Mouse (Mus musculus) kidney, adult 2 months (tissue): Measurements from ENCODE around the gene D430042O09Rik. TPM values are rescaled to one million over a fixed set of nuclear protein-coding genes. Genes with fewer than 3 reads are reported as not detected.
A peak's percentile ranks its signal among the peaks of the same experiment; 100 is the strongest.

Experiments
- DNase-seq: peaks from one replicate; pipeline ENCODE4 v3.0.0; 2021
- H3K27ac ChIP-seq: fragments of 200-500 bp; 2 replicates; pipeline ENCODE4 v1.5.1; 2012; ENCODE audit warnings: low read depth, low read length, control low read depth, inconsistent platforms; ENCODE audit not compliant: insufficient read depth
- H3K27me3 ChIP-seq: fragments of 200-500 bp; replicated peaks from 2 replicates; pipeline ENCODE4 v1.6.1; 2012; ENCODE audit warnings: mild to moderate bottlenecking, moderate library complexity, low read length, inconsistent platforms; ENCODE audit not compliant: control insufficient read depth, insufficient read depth
- H3K36me3 ChIP-seq: fragments of 200-500 bp; 2 replicates; pipeline ENCODE4 v1.6.1; 2012; ENCODE audit warnings: mild to moderate bottlenecking, moderate library complexity, low read length, inconsistent platforms; ENCODE audit not compliant: control insufficient read depth, insufficient read depth
- H3K4me1 ChIP-seq: fragments of 200-500 bp; 2 replicates; pipeline ENCODE4 v1.6.1; 2011; ENCODE audit warnings: low read length; ENCODE audit not compliant: control insufficient read depth, insufficient read depth
- H3K4me3 ChIP-seq: fragments of 200-500 bp; 2 replicates; pipeline ENCODE4 v1.5.1; 2011; ENCODE audit warnings: mild to moderate bottlenecking, low read depth, low read length, control low read depth; ENCODE audit not compliant: insufficient read depth
- CTCF ChIP-seq: fragments of 200-500 bp; conservative IDR thresholded peaks from 2 replicates; pipeline ENCODE4 v1.5.1; 2011; ENCODE audit warnings: low read depth, mild to moderate bottlenecking, control low read depth, low read length, moderate library complexity, mixed read lengths; ENCODE audit not compliant: insufficient read depth, insufficient read length
- POLR2A ChIP-seq: fragments of 200-500 bp; IDR thresholded peaks from one replicate; pipeline ENCODE4 v1.6.1; 2011; ENCODE audit warnings: low read depth, low read length, control low read depth
- WGBS: fragments of 180-500 bp; shearing (Covaris S2); methylation state at CpG from one replicate; pipeline ENCODE4 v1.1.7; 2018; 5-methylcytosine and 5-hydroxymethylcytosine counted together
- polyA plus RNA-seq: library from polyadenylated mRNA; depleted of rRNA; stranded (reverse); fragments of >200 nt; gene quantifications from 2 replicates; pipeline ENCODE4 v1.2.3, GENCODE M21; 2012

D430042O09Rik gene
- polyA plus RNA-seq, 1 experiment, result 15.1 TPM

GRCm38 (mm10) chr7:125766976-125767831, 59.5 kb downstream of the D430042O09Rik start:
- H3K27ac ChIP-seq, result no peak overlapping the region
- no peak overlapping the region for H3K4me3 ChIP-seq
- no peaks in the 10 kb centered on the region for H3K27me3 ChIP-seq
- 67% methylated on average over 9 of the region's 9 CpGs for WGBS
- TF ChIP-seq CTCF (peak; percentile 68), POLR2A (no peak)
- H3K36me3 ChIP-seq, result no peaks in the 10 kb centered on the region
- peak; percentile 44 for DNase-seq
- H3K4me1 ChIP-seq, result no peaks in the 10 kb centered on the region

GRCm38 (mm10) chr7:125772961-125773571, 65.4 kb downstream of the D430042O09Rik start:
- WGBS, result 81% methylated on average over 13 of the region's 13 CpGs
- TF ChIP-seq POLR2A (no peak), CTCF (no peak)
- Histone ChIP-seq H3K36me3 (no peaks in the 10 kb centered on the region), H3K27me3 (no peaks in the 10 kb centered on the region), H3K4me1 (no peaks in the 10 kb centered on the region), H3K27ac (no peak overlapping the region), H3K4me3 (no peak overlapping the region)
- DNase-seq, result no peak

GRCm38 (mm10) chr7:125783206-125783605, 75.5 kb downstream of the D430042O09Rik start:
- WGBS, result 90% methylated on average over 1 of the region's 1 CpGs
- Histone ChIP-seq H3K27ac (no peak overlapping the region), H3K4me3 (no peak overlapping the region), H3K4me1 (no peaks in the 10 kb centered on the region), H3K27me3 (no peaks in the 10 kb centered on the region), H3K36me3 (no peaks in the 10 kb centered on the region)
- TF ChIP-seq CTCF (peak; percentile 41), POLR2A (no peak)
- DNase-seq, result peak; percentile 17

- no peaks in the 10 kb centered on the region for H3K27me3 ChIP-seq
- H3K27ac ChIP-seq, result no peak overlapping the region
- H3K4me3 ChIP-seq, result no peak overlapping the region
- no peaks in the 10 kb centered on the region for H3K4me1 ChIP-seq
- TF ChIP-seq CTCF, result no peak
- TF ChIP-seq POLR2A, result no peak
- 90% methylated on average over 5 of the region's 5 CpGs for WGBS
- DNase-seq, result no peak
- H3K36me3 ChIP-seq, result no peaks in the 10 kb centered on the region
Observed at GRCm38 (mm10) chr7:125786105-125786504, 78.4 kb downstream of the D430042O09Rik start.

- WGBS, result 71% methylated on average over 7 of the region's 7 CpGs
- TF ChIP-seq CTCF (no peak), POLR2A (no peak)
- no peak overlapping the region for H3K4me3 ChIP-seq
- no peaks in the 10 kb centered on the region for H3K36me3 ChIP-seq
- no peak overlapping the region for H3K27ac ChIP-seq
- no peaks in the 10 kb centered on the region for H3K27me3 ChIP-seq
- no peaks in the 10 kb centered on the region for H3K4me1 ChIP-seq
- no peak for DNase-seq
Observed at GRCm38 (mm10) chr7:125787046-125787445, 79.4 kb downstream of the D430042O09Rik start.

- 80% methylated on average over 8 of the region's 8 CpGs for WGBS
- no peak overlapping the region for H3K27ac ChIP-seq
- no peaks in the 10 kb centered on the region for H3K27me3 ChIP-seq
- no peak overlapping the region for H3K4me3 ChIP-seq
- H3K4me1 ChIP-seq, result no peaks in the 10 kb centered on the region
- no peaks in the 10 kb centered on the region for H3K36me3 ChIP-seq
- no peak for DNase-seq
- TF ChIP-seq CTCF (no peak), POLR2A (no peak)
Observed at GRCm38 (mm10) chr7:125790039-125790438, 82.4 kb downstream of the D430042O09Rik start.

- 54% methylated on average over 1 of the region's 1 CpGs for WGBS
- H3K27ac ChIP-seq, result no peak overlapping the region
- TF ChIP-seq CTCF, result no peak
- no peaks in the 10 kb centered on the region for H3K27me3 ChIP-seq
- DNase-seq, result no peak
- H3K4me1 ChIP-seq, result no peaks in the 10 kb centered on the region
- no peaks in the 10 kb centered on the region for H3K36me3 ChIP-seq
- H3K4me3 ChIP-seq, result no peak overlapping the region
Observed at GRCm38 (mm10) chr7:125806571-125806970, 98.9 kb downstream of the D430042O09Rik start.
